Mouse (Mus musculus) brown adipose tissue, adult 24 weeks (tissue): ENCODE data around the gene Srr. TPM values are rescaled to one million over a fixed set of nuclear protein-coding genes. Genes with fewer than 3 reads are reported as not detected.

Experiments used
- H3K27ac ChIP-seq: fragments of 200-500 bp; replicated peaks from 2 replicates; pipeline ENCODE4 v1.5.1; 2012; ENCODE audit warnings: low read depth, mild to moderate bottlenecking, low read length
- H3K4me1 ChIP-seq: fragments of 200-500 bp; 2 replicates; pipeline ENCODE4 v1.6.1; 2012; ENCODE audit warnings: low read length, mixed read lengths; ENCODE audit not compliant: control insufficient read depth, insufficient read depth, insufficient read length
- H3K4me3 ChIP-seq: fragments of 200-500 bp; 2 replicates; pipeline ENCODE4 v1.5.1; 2012; ENCODE audit warnings: low read depth, mild to moderate bottlenecking, low read length, moderate library complexity; ENCODE audit not compliant: insufficient read depth
- polyA plus RNA-seq: library from polyadenylated mRNA; stranded (reverse); fragments of >200 nt; gene quantifications from 2 replicates; pipeline ENCODE4 v1.2.4, GENCODE M21; 2012; ENCODE audit not compliant: missing spikeins, insufficient read depth, insufficient read length

The Srr gene
- polyA plus RNA-seq, 1 experiment = 47.4 TPM

GRCm38 (mm10) chr11:74863471-74863870 is 62.3 kb downstream of the Srr start:
- Histone ChIP-seq H3K27ac (no peak overlapping the region), H3K4me3 (no peak overlapping the region), H3K4me1 (0 out of 2 replicates have a peak, but pooled peaks cover 4% of the 10 kb centered on the region)

GRCm38 (mm10) chr11:74862129-74862528 is 63.6 kb downstream of the Srr start:
- Histone ChIP-seq H3K4me1 (0 out of 2 replicates have a peak, but pooled peaks cover 3% of the 10 kb centered on the region), H3K4me3 (no peak overlapping the region), H3K27ac (no peak overlapping the region)

GRCm38 (mm10) chr11:74857756-74858155 is 68.0 kb downstream of the Srr start:
- no peaks in the 10 kb centered on the region for H3K4me1 ChIP-seq
- H3K27ac ChIP-seq = no peak overlapping the region
- no peak overlapping the region for H3K4me3 ChIP-seq

Other genes starting within 250 kb of the Srr start
- gene Pafah1b1, start 201.3 kb downstream of the Srr start, polyA plus RNA-seq = 53.3 and 55.7 TPM in 2 replicates
- 11.1 and 12.7 TPM in 2 replicates for gene Mettl16, start 155.1 kb downstream of the Srr start, polyA plus RNA-seq
- 5.6 and 6.2 TPM in 2 replicates for gene Mnt, start 95.0 kb downstream of the Srr start, polyA plus RNA-seq
- 2.6 and 3.0 TPM in 2 replicates for gene Sgsm2, start 28.9 kb downstream of the Srr start, polyA plus RNA-seq
- gene Tsr1, start 27.9 kb downstream of the Srr start, polyA plus RNA-seq = 7.0 and 8.4 TPM in 2 replicates
- 4.8 and 6.6 TPM in 2 replicates for gene Smg6, start 125 bp downstream of the Srr start, polyA plus RNA-seq
- gene Hic1, start 243.6 kb upstream of the Srr start, polyA plus RNA-seq = 4.9 and 5.3 TPM in 2 replicates